Mouse (Mus musculus) kidney, embryonic 14.5 days (tissue): ENCODE data around the gene Tnrc6c. TPM values are rescaled to one million over a fixed set of nuclear protein-coding genes. Genes with fewer than 3 reads are reported as not detected.

Experiments used
- ATAC-seq: fragments of 200-750 bp; cut with Nextera tagmentation; 2 replicates; pipeline ENCODE4 v1.8.0; 2017; ENCODE audit warnings: moderate number of reproducible peaks, mild to moderate bottlenecking, moderate TSS enrichment, moderate library complexity; ENCODE audit not compliant: low FRiP score, low TSS enrichment
- H3K27ac ChIP-seq: fragments of 300-500 bp; sonication (generic); 2 replicates; pipeline ENCODE4 v1.5.1; 2014; ENCODE audit warnings: low read depth, mild to moderate bottlenecking, low read length, moderate library complexity, mixed read lengths
- H3K27me3 ChIP-seq: fragments of 300-500 bp; sonication (generic); 2 replicates; pipeline ENCODE4 v1.6.1; 2014; ENCODE audit warnings: mild to moderate bottlenecking, low read length; ENCODE audit not compliant: control insufficient read depth, insufficient read depth
- H3K36me3 ChIP-seq: fragments of 300-500 bp; sonication (generic); 2 replicates; pipeline ENCODE4 v1.6.1; 2014; ENCODE audit warnings: low read length, mixed read lengths; ENCODE audit not compliant: control insufficient read depth, insufficient read depth
- H3K4me1 ChIP-seq: fragments of 300-500 bp; sonication (generic); 2 replicates; pipeline ENCODE4 v1.6.1; 2014; ENCODE audit warnings: low read length, mixed read lengths; ENCODE audit not compliant: control insufficient read depth, insufficient read depth
- H3K4me2 ChIP-seq: fragments of 300-500 bp; sonication (generic); replicated peaks from 2 replicates; pipeline ENCODE4 v1.6.1; 2014; ENCODE audit warnings: low read depth, mild to moderate bottlenecking, low read length
- H3K4me3 ChIP-seq: fragments of 300-500 bp; sonication (generic); 2 replicates; pipeline ENCODE4 v1.5.1; 2014; ENCODE audit warnings: mild to moderate bottlenecking, low read length
- H3K9ac ChIP-seq: fragments of 300-500 bp; sonication (generic); 2 replicates; pipeline ENCODE4 v1.6.1; 2014; ENCODE audit warnings: low read depth, mild to moderate bottlenecking, low read length, moderate library complexity
- H3K9me3 ChIP-seq: fragments of 300-500 bp; sonication (generic); 2 replicates; pipeline ENCODE4 v1.6.1; 2016; ENCODE audit warnings: low read length; ENCODE audit not compliant: control insufficient read depth
- WGBS: fragments of 180-500 bp; shearing (Covaris S2); extraction: QIAGEN DNeasy Blood & Tissue Kit; methylation state at CpG from one replicate; pipeline ENCODE4 v1.1.7; 2014; 5-methylcytosine and 5-hydroxymethylcytosine counted together
- polyA plus RNA-seq: library from polyadenylated mRNA; unstranded; fragments of >200 nt; fragmentation: Nextera tagmentation; extraction: Ambion mirVana; gene quantifications from 2 replicates; pipeline ENCODE4 v1.2.1, GENCODE M21; 2014

Tnrc6c gene
- polyA plus RNA-seq, 1 experiment from 2014 or later = 13.2 TPM

- 85% methylated on average over 20 of the region's 20 CpGs for WGBS
- no peak for ATAC-seq
Measured at GRCm38 (mm10) chr11:117768725-117769682, 114.9 kb downstream of the Tnrc6c start.

GRCm38 (mm10) chr11:117769683-117770047 lies 115.6 kb downstream of the Tnrc6c start:
- no peaks in the 10 kb centered on the region for H3K9me3 ChIP-seq
- no peak for ATAC-seq
- H3K9ac ChIP-seq = no peak overlapping the region
- WGBS = 89% methylated on average over 7 of the region's 7 CpGs
- H3K4me2 ChIP-seq = no peak overlapping the region
- H3K4me3 ChIP-seq = no peak overlapping the region
- H3K27ac ChIP-seq = 0 out of 2 replicates have a peak overlapping the region, but pooled peaks have one; percentile 42
- no peaks in the 10 kb centered on the region for H3K27me3 ChIP-seq
- H3K4me1 ChIP-seq = no peaks in the 10 kb centered on the region
- H3K36me3 ChIP-seq = peaks cover 35% of the 10 kb centered on the region

More at GRCm38 (mm10) chr11:117768725-117769682, 114.9 kb downstream of the Tnrc6c start:
- H3K4me1 ChIP-seq = no peaks in the 10 kb centered on the region
- H3K9me3 ChIP-seq = no peaks in the 10 kb centered on the region
- no peaks in the 10 kb centered on the region for H3K27me3 ChIP-seq
- no peak overlapping the region for H3K4me3 ChIP-seq
- no peak overlapping the region for H3K27ac ChIP-seq
- H3K36me3 ChIP-seq = peaks cover 39% of the 10 kb centered on the region
- H3K9ac ChIP-seq = no peak overlapping the region
- H3K4me2 ChIP-seq = no peak overlapping the region

GRCm38 (mm10) chr11:117770407-117770806 lies 116.3 kb downstream of the Tnrc6c start:
- Histone ChIP-seq H3K4me3 (no peak overlapping the region), H3K9me3 (no peaks in the 10 kb centered on the region), H3K27ac (no peak overlapping the region), H3K27me3 (no peaks in the 10 kb centered on the region), H3K36me3 (peaks cover 33% of the 10 kb centered on the region), H3K9ac (no peak overlapping the region), H3K4me2 (no peak overlapping the region), H3K4me1 (no peaks in the 10 kb centered on the region)
- ATAC-seq = no peak
- 76% methylated on average over 10 of the region's 10 CpGs for WGBS

- Histone ChIP-seq H3K4me1 (no peaks in the 10 kb centered on the region), H3K27ac (no peak overlapping the region), H3K9ac (no peak overlapping the region), H3K4me3 (no peak overlapping the region), H3K27me3 (no peaks in the 10 kb centered on the region), H3K9me3 (no peaks in the 10 kb centered on the region), H3K4me2 (no peak overlapping the region), H3K36me3 (peaks cover 37% of the 10 kb centered on the region)
- 98% methylated on average over 7 of the region's 7 CpGs for WGBS
- ATAC-seq = no peak
Measured at GRCm38 (mm10) chr11:117772352-117772751, 118.3 kb downstream of the Tnrc6c start.

- no peak overlapping the region for H3K4me3 ChIP-seq
- ATAC-seq = no peak
- no peaks in the 10 kb centered on the region for H3K27me3 ChIP-seq
- peaks cover 16% of the 10 kb centered on the region for H3K4me1 ChIP-seq
- H3K4me2 ChIP-seq = no peak overlapping the region
- no peaks in the 10 kb centered on the region for H3K9me3 ChIP-seq
- peaks cover 39% of the 10 kb centered on the region for H3K36me3 ChIP-seq
- H3K27ac ChIP-seq = no peak overlapping the region
- WGBS = 93% methylated on average over 10 of the region's 10 CpGs
- H3K9ac ChIP-seq = no peak overlapping the region
Measured at GRCm38 (mm10) chr11:117774925-117775324, 120.8 kb downstream of the Tnrc6c start.

- peaks cover 22% of the 10 kb centered on the region for H3K4me1 ChIP-seq
- H3K27ac ChIP-seq = no peak overlapping the region
- no peak overlapping the region for H3K4me2 ChIP-seq
- peaks cover 37% of the 10 kb centered on the region for H3K36me3 ChIP-seq
- WGBS = 91% methylated on average over 13 of the region's 13 CpGs
- no peaks in the 10 kb centered on the region for H3K9me3 ChIP-seq
- ATAC-seq = no peak
- no peaks in the 10 kb centered on the region for H3K27me3 ChIP-seq
- no peak overlapping the region for H3K9ac ChIP-seq
- no peak overlapping the region for H3K4me3 ChIP-seq
Measured at GRCm38 (mm10) chr11:117775540-117775939, 121.5 kb downstream of the Tnrc6c start.

GRCm38 (mm10) chr11:117776085-117776792 lies 122.2 kb downstream of the Tnrc6c start:
- H3K4me3 ChIP-seq = no peak overlapping the region
- no peaks in the 10 kb centered on the region for H3K27me3 ChIP-seq
- no peak overlapping the region for H3K4me2 ChIP-seq
- ATAC-seq = no peak
- peaks cover 36% of the 10 kb centered on the region for H3K36me3 ChIP-seq
- no peak overlapping the region for H3K27ac ChIP-seq
- peaks cover 28% of the 10 kb centered on the region for H3K4me1 ChIP-seq
- H3K9me3 ChIP-seq = no peaks in the 10 kb centered on the region
- 91% methylated on average over 14 of the region's 14 CpGs for WGBS
- H3K9ac ChIP-seq = no peak overlapping the region

GRCm38 (mm10) chr11:117777111-117777510 lies 123.0 kb downstream of the Tnrc6c start:
- H3K27me3 ChIP-seq = no peaks in the 10 kb centered on the region
- no peak for ATAC-seq
- H3K4me1 ChIP-seq = peaks cover 36% of the 10 kb centered on the region
- no peak overlapping the region for H3K4me3 ChIP-seq
- WGBS = 87% methylated on average over 5 of the region's 5 CpGs
- no peak overlapping the region for H3K4me2 ChIP-seq
- no peak overlapping the region for H3K9ac ChIP-seq
- peaks cover 31% of the 10 kb centered on the region for H3K36me3 ChIP-seq
- H3K27ac ChIP-seq = no peak overlapping the region
- no peaks in the 10 kb centered on the region for H3K9me3 ChIP-seq

GRCm38 (mm10) chr11:117778031-117778430 lies 123.9 kb downstream of the Tnrc6c start:
- peaks cover 26% of the 10 kb centered on the region for H3K36me3 ChIP-seq
- H3K4me1 ChIP-seq = peaks cover 38% of the 10 kb centered on the region
- ATAC-seq = no peak
- no peak overlapping the region for H3K4me3 ChIP-seq
- 95% methylated on average over 11 of the region's 11 CpGs for WGBS
- H3K9ac ChIP-seq = no peak overlapping the region
- no peak overlapping the region for H3K27ac ChIP-seq
- no peaks in the 10 kb centered on the region for H3K9me3 ChIP-seq
- H3K27me3 ChIP-seq = no peaks in the 10 kb centered on the region
- H3K4me2 ChIP-seq = no peak overlapping the region; the same call in 1 of the 2 replicates
